Mouse (Mus musculus): Measurements from ENCODE around the gene Tapbp.
A peak's percentile ranks its signal among the peaks of the same experiment; 100 is the strongest.

Gene Tapbp

GRCm38 (mm10) chr17:33920282-33921097 lies 4.8 kb downstream of the Tapbp start:
- peak; percentile 90 for DNase-seq (ENCODE audit: extremely low read depth, insufficient read length, low spot score)

GRCm38 (mm10) chr17:33921361-33921760 lies 5.7 kb downstream of the Tapbp start:
- no peak for DNase-seq (ENCODE audit: extremely low read depth, insufficient read length, low spot score)

GRCm38 (mm10) chr17:33924577-33925283 lies 9.0 kb downstream of the Tapbp start:
- DNase-seq (ENCODE audit: extremely low read depth, insufficient read length, low spot score) = no peak

GRCm38 (mm10) chr17:33925406-33926116 lies 9.9 kb downstream of the Tapbp start:
- no peak for DNase-seq (ENCODE audit: extremely low read depth, insufficient read length, low spot score)

- DNase-seq (ENCODE audit: extremely low read depth, insufficient read length, low spot score) = no peak
These were observed 10.7 kb downstream of the Tapbp start for GRCm38 (mm10) chr17:33926207-33926932.

- DNase-seq (ENCODE audit: extremely low read depth, insufficient read length, low spot score) = no peak
These were observed 12.7 kb downstream of the Tapbp start for GRCm38 (mm10) chr17:33928251-33928947.

- DNase-seq (ENCODE audit: extremely low read depth, insufficient read length, low spot score) = peak; percentile 92
These were observed 13.9 kb downstream of the Tapbp start, which contains the start of gene Rgl2 for GRCm38 (mm10) chr17:33929371-33930279. TSS of gene Rgl2 (plus strand) at chr17:33929543.

GRCm38 (mm10) chr17:33930280-33931158 lies 14.8 kb downstream of the Tapbp start:
- peak; percentile 65 for DNase-seq (ENCODE audit: extremely low read depth, insufficient read length, low spot score)

- no peak for DNase-seq (ENCODE audit: extremely low read depth, insufficient read length, low spot score)
These were observed 15.6 kb downstream of the Tapbp start for GRCm38 (mm10) chr17:33931159-33931866.

GRCm38 (mm10) chr17:33931947-33932346 lies 16.2 kb downstream of the Tapbp start:
- DNase-seq (ENCODE audit: extremely low read depth, insufficient read length, low spot score) = no peak

GRCm38 (mm10) chr17:33932448-33932847 lies 16.7 kb downstream of the Tapbp start:
- DNase-seq (ENCODE audit: extremely low read depth, insufficient read length, low spot score) = no peak

GRCm38 (mm10) chr17:33932970-33933369 lies 17.3 kb downstream of the Tapbp start:
- no peak for DNase-seq (ENCODE audit: extremely low read depth, insufficient read length, low spot score)

GRCm38 (mm10) chr17:33935422-33936055 lies 19.8 kb downstream of the Tapbp start:
- no peak for DNase-seq (ENCODE audit: extremely low read depth, insufficient read length, low spot score)

GRCm38 (mm10) chr17:33936993-33937392 lies 21.3 kb downstream of the Tapbp start:
- DNase-seq (ENCODE audit: extremely low read depth, insufficient read length, low spot score) = no peak

- no peak for DNase-seq (ENCODE audit: extremely low read depth, insufficient read length, low spot score)
These were observed 23.1 kb downstream of the Tapbp start for GRCm38 (mm10) chr17:33938783-33939182.

GRCm38 (mm10) chr17:33940206-33940805 lies 24.6 kb downstream of the Tapbp start, which contains the start of the genes Pfdn6 and Wdr46:
TSS of gene Pfdn6 (minus strand) at chr17:33940343.
TSS of gene Wdr46 (plus strand) at chr17:33940660.
- peak; percentile 80 for DNase-seq (ENCODE audit: extremely low read depth, insufficient read length, low spot score)
